Mouse (Mus musculus) megakaryocyte, embryonic 14.5 days (primary cell): ENCODE data around the gene Fbxo31.

Experiments
- FLI1 ChIP-seq: IDR thresholded peaks from 2 replicates; pipeline ENCODE4 v1.6.1; 2012; ENCODE audit warnings: low read length, inconsistent platforms, mixed read lengths
- GATA1 ChIP-seq: IDR thresholded peaks from 3 replicates; pipeline ENCODE4 v1.6.1; 2012; ENCODE audit warnings: mixed read lengths, low read length, inconsistent platforms, borderline replicate concordance

DNA sequence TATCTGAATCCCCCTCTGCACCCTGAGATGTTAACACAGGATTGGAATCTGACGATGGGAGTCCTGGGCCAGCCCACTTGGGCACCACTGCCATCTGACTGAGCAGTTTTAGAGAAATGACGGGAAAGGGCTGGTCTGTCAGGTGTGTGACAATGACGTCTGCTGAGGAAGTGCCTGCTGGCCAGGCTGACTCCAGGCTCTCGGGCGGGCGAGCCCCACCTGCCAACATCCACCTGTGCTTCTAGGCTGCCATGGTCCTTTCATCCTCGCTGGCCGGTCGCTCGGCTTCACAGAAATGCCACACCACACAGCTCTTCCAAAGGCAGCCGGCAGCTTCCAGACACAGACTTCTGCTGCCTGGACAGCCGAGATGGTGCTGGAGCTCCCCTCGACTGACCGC is 21.2 kb upstream of the Fbxo31 start:
- TF ChIP-seq FLI1 (no peak), GATA1 (no peak)
